Mouse (Mus musculus): ENCODE measurements around the gene Pcnx.

The Pcnx gene

DNA sequence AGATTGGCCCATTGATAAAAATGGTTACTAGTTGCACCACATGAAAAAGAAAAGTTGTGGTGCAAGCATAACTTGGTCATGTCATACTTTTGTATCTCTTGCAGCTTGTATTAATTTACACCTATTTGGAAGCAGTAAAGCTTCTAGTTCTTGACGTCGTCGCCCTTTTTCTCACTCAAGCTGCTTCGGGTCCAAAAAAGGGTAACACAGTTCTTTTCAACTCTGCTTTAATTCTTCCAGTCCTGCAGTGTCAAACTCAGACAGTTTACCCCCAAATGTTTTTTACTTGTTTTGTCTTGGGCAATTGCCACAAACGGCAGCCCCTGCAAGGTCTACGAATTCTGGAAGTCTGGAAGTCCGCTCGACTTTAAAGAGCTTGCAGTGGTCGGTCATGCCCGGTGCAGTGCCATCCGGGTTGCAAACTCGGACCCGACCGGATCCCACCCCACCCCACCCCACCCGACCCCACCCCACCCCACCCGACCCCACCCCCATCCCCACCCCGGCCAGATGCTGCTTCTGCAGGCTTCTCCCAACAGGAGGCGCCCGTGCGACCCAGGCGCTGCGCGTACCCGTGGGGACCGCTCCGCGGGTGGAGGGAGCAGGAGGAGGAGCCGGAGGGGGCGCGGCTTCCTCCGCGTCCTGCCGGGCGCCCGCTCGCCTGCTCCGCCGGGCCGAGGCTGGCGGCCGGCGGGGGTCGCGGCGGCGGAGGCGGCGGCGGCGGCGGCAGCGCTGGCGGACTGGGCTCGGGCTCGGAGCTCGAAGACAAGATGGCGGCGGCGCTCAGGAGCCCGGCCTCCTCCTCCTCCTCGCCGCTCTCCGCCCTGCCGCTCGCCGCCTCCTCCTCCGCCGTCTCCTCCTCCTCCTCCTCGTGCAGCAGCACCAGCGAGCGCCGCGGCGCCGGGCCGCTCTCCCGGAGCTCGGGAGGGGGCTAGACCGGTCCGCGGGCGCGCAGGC lies at the start of gene Pcnx:
Gene Pcnx, plus strand, starts transcription at position 673 of the 957 bp plus-strand sequence.
- DNase-seq = peak; percentile 93

GRCm38 (mm10) chr12:81810417-81810816 lies 49.4 kb upstream of the Pcnx start:
- peak; percentile 19 for DNase-seq

- no peak for DNase-seq
Observed at GRCm38 (mm10) chr12:81814742-81815141, 45.1 kb upstream of the Pcnx start.

DNA sequence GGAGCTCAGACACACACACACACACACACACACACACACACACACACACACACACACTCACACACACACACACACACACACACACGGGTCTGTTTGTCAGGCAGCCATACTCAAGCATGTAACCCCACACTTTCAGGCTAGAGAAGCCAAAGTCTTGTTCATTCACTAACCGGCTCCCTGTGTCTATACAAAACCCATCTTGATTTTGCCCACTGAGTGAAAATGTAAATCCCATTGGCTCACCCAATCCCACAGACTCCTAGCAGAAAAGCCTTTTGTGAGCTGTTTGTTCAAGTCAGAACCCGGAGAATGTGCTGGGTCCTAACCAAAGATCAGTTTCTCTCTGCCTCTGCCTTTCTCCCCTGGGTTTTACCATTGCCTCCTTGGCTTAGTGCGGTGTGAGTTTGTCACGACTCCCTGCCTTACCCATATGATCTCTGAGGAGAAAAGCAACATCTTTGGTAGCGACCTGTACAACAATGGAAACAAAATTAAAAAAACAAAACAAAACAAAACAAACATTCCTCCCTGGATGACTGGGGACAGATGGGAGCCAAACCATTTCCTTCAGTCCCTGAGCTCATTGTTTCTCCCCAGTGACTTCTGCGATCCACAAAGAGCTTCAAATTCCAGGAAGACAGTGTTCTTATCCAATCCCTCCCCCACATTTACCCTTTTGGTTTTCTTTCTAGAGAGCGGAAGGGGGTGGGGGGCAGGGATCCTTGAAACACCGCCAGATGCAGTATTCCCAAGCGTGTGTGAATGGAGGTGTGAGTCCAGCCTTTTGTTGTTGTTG lies 43.3 kb upstream of the Pcnx start:
- DNase-seq = no peak

DNA sequence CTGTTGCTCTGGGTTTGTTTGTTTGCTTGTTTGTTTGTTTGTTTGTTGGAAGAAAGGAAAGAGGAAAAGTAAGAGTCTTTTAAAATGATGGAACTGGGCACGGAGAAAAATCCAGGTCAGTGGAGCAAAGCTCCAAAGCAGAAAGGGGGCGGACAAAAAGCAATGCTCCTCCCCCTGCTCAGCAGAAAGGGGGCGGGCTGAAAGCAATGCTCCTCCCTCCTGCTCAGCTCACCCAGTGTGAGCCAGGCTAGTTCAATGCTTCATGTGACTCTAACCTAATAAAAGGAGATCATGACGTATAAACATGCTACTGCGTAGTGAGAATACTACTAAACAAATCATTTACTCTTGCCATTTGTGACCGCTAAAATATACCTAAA lies 42.7 kb upstream of the Pcnx start:
- no peak for DNase-seq

DNA sequence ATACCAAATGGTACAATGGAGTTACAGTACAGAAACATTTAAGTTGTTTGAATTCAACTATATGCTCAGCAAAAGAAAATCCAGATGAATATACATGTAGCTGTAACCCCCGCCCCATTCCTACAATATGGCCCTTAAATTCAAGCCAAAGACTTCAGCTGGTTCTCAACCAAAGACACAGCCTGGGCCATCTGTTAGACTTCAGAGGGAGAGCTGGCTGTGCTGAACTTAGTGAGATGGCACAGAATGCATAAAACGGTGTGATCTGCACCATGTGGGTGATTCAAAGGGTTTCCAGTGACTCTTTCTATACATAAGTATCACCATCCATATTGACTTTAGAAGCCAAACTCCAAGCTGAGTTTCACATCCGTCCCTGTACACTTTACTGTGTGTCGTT lies 39.1 kb upstream of the Pcnx start:
- no peak for DNase-seq

GRCm38 (mm10) chr12:81822176-81822575 lies 37.6 kb upstream of the Pcnx start:
- DNase-seq = no peak

- DNase-seq = no peak
Observed at GRCm38 (mm10) chr12:81822778-81823480, 36.9 kb upstream of the Pcnx start.

- DNase-seq = no peak
Observed at GRCm38 (mm10) chr12:81828355-81828754, 31.5 kb upstream of the Pcnx start.

DNA sequence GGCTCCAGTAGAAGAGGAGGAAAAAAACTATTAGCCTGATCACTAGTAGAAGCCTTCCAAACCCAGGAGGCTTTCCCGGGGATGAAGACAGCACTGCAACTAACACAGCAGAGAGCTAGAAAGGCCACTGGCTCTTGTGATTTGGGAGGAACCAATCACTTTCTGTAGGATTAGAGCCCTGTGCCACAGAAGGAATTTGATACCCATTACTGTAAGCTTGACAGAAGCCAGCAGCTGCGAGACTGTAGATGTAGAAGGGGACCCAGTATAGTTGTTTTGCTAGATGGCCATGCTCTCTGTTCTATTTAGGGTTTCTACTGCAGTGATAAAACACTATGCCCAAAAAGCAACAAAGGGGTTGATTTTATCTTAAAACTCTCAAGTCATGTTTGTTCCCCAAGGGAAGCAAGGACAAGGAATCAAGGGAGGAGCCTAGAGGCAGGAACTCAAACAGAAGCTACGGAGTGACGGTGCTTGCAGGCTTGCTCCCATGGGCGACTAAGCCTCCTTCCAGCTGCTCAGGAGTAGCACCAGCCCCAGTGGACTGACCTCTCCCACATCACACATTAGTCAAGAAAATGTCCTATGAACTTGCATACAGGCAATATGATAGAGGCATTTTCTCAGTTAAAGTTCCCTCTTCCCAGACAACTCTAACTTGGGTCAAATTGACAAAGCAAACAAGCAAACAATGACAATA lies 27.6 kb upstream of the Pcnx start:
- DNase-seq = no peak

DNA sequence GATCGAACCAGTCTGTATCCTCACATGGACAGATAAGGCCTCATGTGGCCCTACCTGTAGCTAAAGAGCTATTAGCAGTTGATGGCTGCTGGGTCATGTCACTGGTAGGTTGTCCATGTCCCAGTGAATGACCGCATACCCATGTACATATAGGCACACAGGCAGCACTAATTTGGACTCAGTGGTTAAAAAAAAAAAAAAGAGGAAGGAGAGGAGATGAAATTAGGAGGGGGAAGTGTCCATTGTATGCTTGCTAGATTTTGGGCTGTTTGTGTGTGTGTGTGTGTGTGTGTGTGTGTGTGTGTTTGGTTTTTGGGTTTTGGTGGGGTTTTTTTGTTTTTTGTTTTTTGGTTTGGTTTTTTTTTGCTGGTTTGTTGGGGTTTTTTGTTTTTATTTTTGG lies 26.7 kb upstream of the Pcnx start:
- DNase-seq = no peak

DNA sequence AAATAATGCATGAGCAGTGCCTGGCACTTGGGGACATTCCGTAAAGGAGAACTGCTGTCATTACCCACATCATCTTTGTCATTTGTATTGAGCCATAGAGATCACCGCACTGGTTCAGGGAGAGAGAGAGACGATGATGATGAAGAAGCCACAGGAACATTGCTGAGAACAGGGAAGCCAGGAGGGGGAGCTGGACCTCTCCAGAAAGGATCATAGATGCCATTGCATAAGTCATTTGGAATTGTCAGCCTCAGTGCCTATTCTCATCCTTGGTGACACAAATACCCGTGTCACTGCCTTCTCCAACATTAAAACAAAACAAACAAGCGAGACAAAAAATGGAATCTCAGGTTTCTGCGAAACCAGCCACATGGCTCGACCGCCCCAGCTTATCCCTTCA lies 23.7 kb upstream of the Pcnx start:
- no peak for DNase-seq

GRCm38 (mm10) chr12:81837463-81837862 lies 22.4 kb upstream of the Pcnx start:
- DNase-seq = no peak

- no peak for DNase-seq
Observed at GRCm38 (mm10) chr12:81839663-81840062, 20.2 kb upstream of the Pcnx start.

- no peak for DNase-seq
Observed at GRCm38 (mm10) chr12:81841046-81841445, 18.8 kb upstream of the Pcnx start.

GRCm38 (mm10) chr12:81843501-81843900 lies 16.3 kb upstream of the Pcnx start:
- no peak for DNase-seq

GRCm38 (mm10) chr12:81844572-81844971 lies 15.3 kb upstream of the Pcnx start:
- DNase-seq = no peak

DNA sequence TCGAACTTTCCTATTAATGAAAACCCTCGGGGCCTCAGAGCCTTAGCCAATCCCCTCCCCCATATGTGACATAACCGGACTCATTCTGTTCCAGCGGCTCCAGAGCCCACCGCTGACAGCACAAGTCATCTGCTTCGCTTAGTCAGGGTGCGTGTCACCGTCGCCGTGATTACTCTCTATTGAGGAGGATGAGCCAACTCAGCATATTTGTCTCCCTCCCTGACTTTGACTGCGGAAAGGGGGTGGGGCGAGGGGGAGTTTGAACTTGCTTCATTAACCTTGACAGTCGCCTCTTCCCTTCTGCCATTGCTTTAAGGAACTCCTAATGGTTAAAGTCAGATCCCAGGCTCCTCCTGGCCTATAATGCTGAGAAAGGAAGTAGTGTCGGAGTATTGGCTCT lies 14.8 kb upstream of the Pcnx start:
- peak; percentile 21 for DNase-seq

GRCm38 (mm10) chr12:81849629-81850028 lies 10.2 kb upstream of the Pcnx start:
- no peak for DNase-seq

- no peak for DNase-seq
Observed at GRCm38 (mm10) chr12:81852551-81852950, 7.3 kb upstream of the Pcnx start.

GRCm38 (mm10) chr12:81852977-81853376 lies 6.8 kb upstream of the Pcnx start:
- DNase-seq = no peak

DNA sequence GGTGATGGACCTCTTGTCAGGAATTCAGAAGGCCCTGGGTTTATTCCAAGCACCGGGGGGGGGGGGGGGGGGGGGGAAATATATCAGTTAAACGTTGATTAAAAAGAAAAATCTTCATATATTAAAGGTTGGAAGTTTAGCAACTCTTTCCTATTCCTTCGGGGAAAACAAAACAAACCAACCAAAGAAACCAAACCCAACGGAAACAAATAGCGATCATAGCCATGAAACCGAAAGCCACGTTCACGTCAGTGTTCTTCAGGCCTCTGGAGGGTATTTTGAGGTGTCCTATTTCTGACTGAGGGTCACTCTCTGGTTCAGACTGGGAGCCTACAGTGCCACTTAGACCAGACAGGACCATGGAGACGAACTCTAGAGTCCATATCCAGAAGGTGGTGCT lies 6.3 kb upstream of the Pcnx start:
- no peak for DNase-seq

DNA sequence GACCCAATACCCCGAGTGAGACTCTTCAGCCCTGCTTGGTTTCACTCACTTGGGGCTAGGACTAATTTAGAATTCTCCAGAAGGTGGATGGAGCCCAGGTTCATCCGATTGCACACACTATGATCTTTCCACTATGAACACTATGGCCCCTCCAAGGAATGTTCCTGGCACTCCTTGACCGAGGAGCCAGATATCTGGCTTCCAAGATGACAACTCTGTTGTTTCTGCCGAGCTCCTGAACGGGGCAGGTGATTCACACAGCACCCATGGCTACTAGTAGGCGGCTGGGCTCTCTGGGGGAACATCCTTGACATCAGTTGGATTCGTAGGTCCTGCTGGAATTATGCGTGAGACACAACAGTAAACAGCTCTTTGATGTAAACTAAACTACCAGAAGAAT lies 4.8 kb upstream of the Pcnx start:
- DNase-seq = no peak
